Mouse (Mus musculus) hindbrain, embryonic 12.5 days (tissue): ENCODE measurements around the gene Mtss1l. TPM values are rescaled to one million over a fixed set of nuclear protein-coding genes. Genes with fewer than 3 reads are reported as not detected.

Source experiments
- ATAC-seq: fragments of 200-750 bp; cut with Nextera tagmentation; 2 replicates; pipeline ENCODE4 v1.8.0; 2017; ENCODE audit warnings: moderate TSS enrichment; ENCODE audit not compliant: low FRiP score
- H3K27ac ChIP-seq: fragments of 300-500 bp; sonication (generic); 2 replicates; pipeline ENCODE4 v1.5.1; 2016; ENCODE audit warnings: mild to moderate bottlenecking
- H3K27me3 ChIP-seq: fragments of 300-500 bp; sonication (generic); 2 replicates; pipeline ENCODE4 v1.6.1; 2016; ENCODE audit warnings: mild to moderate bottlenecking
- H3K36me3 ChIP-seq: fragments of 300-500 bp; sonication (generic); 2 replicates; pipeline ENCODE4 v1.6.1; 2016; ENCODE audit warnings: mild to moderate bottlenecking
- H3K4me1 ChIP-seq: fragments of 300-500 bp; sonication (generic); 2 replicates; pipeline ENCODE4 v1.6.1; 2016
- H3K4me2 ChIP-seq: fragments of 300-500 bp; sonication (generic); replicated peaks from 2 replicates; pipeline ENCODE4 v1.6.1; 2016; ENCODE audit warnings: mild to moderate bottlenecking
- H3K4me3 ChIP-seq: fragments of 300-500 bp; sonication (generic); 2 replicates; pipeline ENCODE4 v1.5.1; 2016; ENCODE audit warnings: mild to moderate bottlenecking
- H3K9ac ChIP-seq: fragments of 300-500 bp; sonication (generic); 2 replicates; pipeline ENCODE4 v1.6.1; 2016; ENCODE audit warnings: mild to moderate bottlenecking, moderate library complexity
- H3K9me3 ChIP-seq: fragments of 300-500 bp; sonication (generic); replicated peaks from 2 replicates; pipeline ENCODE4 v1.6.1; 2016; ENCODE audit warnings: mild to moderate bottlenecking
- WGBS: fragments of 180-500 bp; shearing (Covaris S2); methylation state at CpG from one replicate; pipeline ENCODE4 v1.1.7; 2016; 5-methylcytosine and 5-hydroxymethylcytosine counted together
- polyA plus RNA-seq: library from polyadenylated mRNA; unstranded; fragments of >200 nt; fragmentation: Nextera tagmentation; extraction: Ambion mirVana; gene quantifications from 2 replicates; pipeline ENCODE4 v1.2.1, GENCODE M21; 2016

Mtss1l gene
- polyA plus RNA-seq, 1 experiment from 2014 or later: 23.3 TPM

DNA sequence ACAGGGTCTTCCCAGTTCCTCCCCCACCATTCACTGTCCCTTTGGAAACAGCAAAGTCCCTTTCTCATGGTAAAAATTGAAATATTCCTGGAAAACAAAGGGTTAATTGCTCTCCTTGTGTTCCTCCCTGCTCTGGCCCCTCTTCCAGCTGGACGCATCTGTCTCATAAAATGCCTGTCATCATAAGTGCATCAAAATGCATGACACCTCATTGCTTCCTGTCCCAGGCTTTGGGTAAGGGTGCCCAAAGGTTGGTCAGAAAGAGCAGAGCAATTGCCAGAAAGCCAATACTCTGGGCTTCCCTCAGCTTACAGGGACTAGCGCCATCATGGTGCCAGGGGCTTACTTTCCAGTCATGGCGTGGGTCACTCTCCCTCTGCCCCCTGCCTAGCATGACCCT is 10.7 kb upstream of the Mtss1l start:
- Histone ChIP-seq H3K9ac (no peak overlapping the region), H3K27ac (peak overlapping the region; percentile 44; the same call in 1 of the 2 replicates), H3K4me3 (no peak overlapping the region), H3K27me3 (no peaks in the 10 kb centered on the region), H3K4me1 (peaks cover 24% of the 10 kb centered on the region), H3K9me3 (no peaks in the 10 kb centered on the region), H3K4me2 (no peak overlapping the region), H3K36me3 (peaks cover 39% of the 10 kb centered on the region)
- 64% methylated on average over 3 of the region's 3 CpGs for WGBS
- ATAC-seq: no peak

DNA sequence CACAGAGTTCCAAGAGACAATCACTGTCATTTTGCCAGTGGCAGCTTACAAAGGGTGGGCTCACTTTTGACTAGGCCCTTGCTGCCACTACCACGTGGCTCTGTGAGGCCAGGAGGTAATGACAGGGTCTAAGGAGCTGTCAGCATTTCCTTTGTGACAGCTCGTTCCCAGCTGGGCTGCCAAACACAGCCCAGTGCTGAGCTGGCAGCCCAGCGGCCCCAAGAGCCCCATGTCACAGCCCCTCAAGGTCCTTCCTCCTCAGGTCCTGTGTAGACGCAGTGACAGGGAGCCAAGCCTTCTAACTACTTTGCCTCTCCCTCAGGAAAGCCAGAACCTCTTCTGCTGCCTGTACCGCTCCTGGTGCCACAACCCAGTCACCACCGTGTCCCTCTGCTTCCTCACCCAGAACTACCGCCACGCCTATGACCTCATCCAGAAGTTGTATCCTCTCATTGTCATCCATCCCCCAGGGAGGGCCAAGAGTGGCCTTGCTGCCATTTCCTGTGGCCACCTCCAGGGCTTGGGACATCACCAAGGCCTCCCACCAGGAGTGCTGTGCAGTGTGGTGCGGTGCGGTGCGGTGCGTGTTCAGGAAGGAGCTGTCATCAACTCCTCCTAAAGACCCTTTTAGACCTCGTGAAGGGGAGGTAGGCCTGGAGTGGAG is 9.9 kb upstream of the Mtss1l start:
- WGBS: 75% methylated on average over 13 of the region's 13 CpGs
- Histone ChIP-seq H3K9me3 (no peaks in the 10 kb centered on the region), H3K36me3 (peaks cover 39% of the 10 kb centered on the region), H3K27ac (peak overlapping the region; percentile 44; the same call in 1 of the 2 replicates), H3K4me1 (peaks cover 26% of the 10 kb centered on the region), H3K27me3 (no peaks in the 10 kb centered on the region), H3K4me3 (no peak overlapping the region), H3K9ac (0 out of 2 replicates have a peak overlapping the region, but pooled peaks have one; percentile 13), H3K4me2 (no peak overlapping the region)
- ATAC-seq: no peak; the same call in 1 of the 2 replicates

- peaks cover 35% of the 10 kb centered on the region for H3K4me1 ChIP-seq
- H3K27me3 ChIP-seq: no peaks in the 10 kb centered on the region
- 93% methylated on average over 7 of the region's 7 CpGs for WGBS
- no peak overlapping the region for H3K4me2 ChIP-seq
- peaks cover 39% of the 10 kb centered on the region for H3K36me3 ChIP-seq
- no peaks in the 10 kb centered on the region for H3K9me3 ChIP-seq
- no peak overlapping the region for H3K4me3 ChIP-seq
- no peak overlapping the region for H3K9ac ChIP-seq
- no peak for ATAC-seq
- no peak overlapping the region for H3K27ac ChIP-seq
Observed at GRCm38 (mm10) chr8:110713073-110713472, 8.2 kb upstream of the Mtss1l start.

DNA sequence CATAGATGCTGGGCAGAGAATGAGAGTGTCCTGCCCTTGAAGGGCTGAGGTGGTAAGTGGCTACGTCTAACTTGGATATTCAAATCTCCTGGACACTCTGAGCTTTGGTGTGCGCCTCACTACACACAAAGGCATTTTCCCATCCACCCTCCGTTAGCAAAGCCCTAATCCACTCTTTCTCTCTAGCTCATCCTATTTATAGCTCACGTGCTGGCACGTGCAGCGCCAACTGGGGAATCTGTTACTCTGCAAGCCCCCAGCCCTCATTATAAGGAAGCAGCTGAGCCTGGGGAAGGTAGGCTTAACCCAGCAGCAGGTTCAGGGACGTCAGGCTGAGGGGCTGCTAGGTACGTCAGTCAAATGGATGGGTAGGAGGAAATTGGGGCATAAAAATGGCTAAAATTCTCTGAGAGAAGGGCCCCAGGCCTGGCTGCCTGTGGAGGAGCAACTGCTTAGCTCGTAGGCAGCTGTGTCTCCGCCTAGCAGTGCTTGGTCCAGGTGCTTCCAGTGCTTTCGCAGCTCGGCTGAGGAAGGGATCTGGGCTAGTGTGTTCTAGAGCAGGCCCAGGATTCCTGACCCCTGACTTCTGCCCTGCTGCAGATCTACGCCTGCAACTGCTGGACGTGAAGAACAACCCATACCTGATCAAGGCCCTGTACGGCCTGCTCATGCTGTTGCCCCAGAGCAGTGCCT is 6.3 kb upstream of the Mtss1l start:
- H3K9me3 ChIP-seq: no peaks in the 10 kb centered on the region
- peaks cover 39% of the 10 kb centered on the region for H3K36me3 ChIP-seq
- H3K27ac ChIP-seq: peak overlapping the region; percentile 66; the same call in 1 of the 2 replicates
- ATAC-seq: no peak
- H3K4me3 ChIP-seq: no peak overlapping the region
- H3K9ac ChIP-seq: no peak overlapping the region
- H3K4me2 ChIP-seq: no peak overlapping the region
- H3K4me1 ChIP-seq: peaks cover 44% of the 10 kb centered on the region
- no peaks in the 10 kb centered on the region; the same call in 1 of the 2 replicates for H3K27me3 ChIP-seq
- WGBS: 85% methylated on average over 15 of the region's 15 CpGs

DNA sequence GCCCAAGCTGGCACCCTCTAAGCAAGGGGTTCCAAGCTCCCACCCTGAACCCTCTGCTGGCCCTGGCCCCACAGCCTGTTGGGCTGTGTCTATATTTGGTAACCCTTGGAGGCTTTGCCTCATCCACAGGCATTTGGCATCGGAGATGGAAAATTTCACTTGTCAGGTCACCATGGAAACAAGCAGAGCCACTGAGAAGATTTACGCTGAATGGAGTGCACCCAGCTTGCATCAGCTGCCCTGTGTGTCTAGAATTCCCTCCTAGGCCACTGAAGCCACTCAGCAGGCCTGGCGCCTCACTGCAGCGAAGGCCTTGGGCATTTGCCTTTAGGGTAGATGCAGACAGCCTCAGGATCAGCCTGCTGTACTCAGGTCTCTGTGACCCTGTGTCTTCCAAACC is 5.2 kb upstream of the Mtss1l start:
- Histone ChIP-seq H3K4me2 (no peak overlapping the region), H3K27me3 (no peaks in the 10 kb centered on the region; the same call in 1 of the 2 replicates), H3K4me1 (peaks cover 49% of the 10 kb centered on the region), H3K9ac (0 out of 2 replicates have a peak overlapping the region, but pooled peaks have one; percentile 8), H3K27ac (peak overlapping the region; percentile 66), H3K36me3 (peaks cover 30% of the 10 kb centered on the region), H3K9me3 (no peaks in the 10 kb centered on the region), H3K4me3 (no peak overlapping the region)
- ATAC-seq: no peak; the same call in 1 of the 2 replicates
- WGBS: 60% methylated on average over 4 of the region's 4 CpGs

DNA sequence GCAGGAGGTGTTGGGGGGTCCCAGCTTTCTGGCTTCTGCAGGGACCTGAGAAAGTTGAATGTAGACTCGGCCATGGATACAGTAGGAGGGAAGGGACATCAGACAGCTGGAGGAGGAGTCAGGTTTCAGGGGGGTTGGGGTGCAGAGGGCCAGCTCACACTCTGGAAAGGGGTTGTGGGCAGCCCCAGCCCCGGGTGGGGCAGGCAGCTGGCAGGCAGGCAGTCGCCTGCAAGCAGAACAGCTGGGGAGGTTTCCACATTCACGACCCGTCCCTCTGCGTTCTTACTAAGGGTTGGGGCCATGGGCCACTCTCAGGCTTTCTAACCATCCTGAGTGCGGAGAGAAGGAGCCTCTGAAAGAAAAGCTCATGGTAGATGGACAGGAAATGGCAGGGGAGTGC is 4.1 kb upstream of the Mtss1l start:
- Histone ChIP-seq H3K4me1 (peaks cover 46% of the 10 kb centered on the region), H3K9me3 (no peaks in the 10 kb centered on the region), H3K9ac (peak overlapping the region; percentile 13; the same call in 1 of the 2 replicates), H3K36me3 (peaks cover 20% of the 10 kb centered on the region), H3K4me3 (no peak overlapping the region), H3K27me3 (no peaks in the 10 kb centered on the region; the same call in 1 of the 2 replicates), H3K4me2 (no peak overlapping the region), H3K27ac (0 out of 2 replicates have a peak overlapping the region, but pooled peaks have one; percentile 40)
- no peak for ATAC-seq
- WGBS: 66% methylated on average over 7 of the region's 7 CpGs

- Histone ChIP-seq H3K27ac (peak overlapping the region; percentile 92; the same call in 1 of the 2 replicates), H3K27me3 (no peaks in the 10 kb centered on the region; the same call in 1 of the 2 replicates), H3K9me3 (no peaks in the 10 kb centered on the region), H3K4me3 (no peak overlapping the region), H3K4me2 (no peak overlapping the region), H3K4me1 (peaks cover 58% of the 10 kb centered on the region), H3K36me3 (peaks cover 8% of the 10 kb centered on the region), H3K9ac (no peak overlapping the region)
- WGBS: 87% methylated on average over 8 of the region's 8 CpGs
- ATAC-seq: no peak
Observed at GRCm38 (mm10) chr8:110718209-110718968, 2.9 kb upstream of the Mtss1l start.

GRCm38 (mm10) chr8:110718969-110719670 is 2.2 kb upstream of the Mtss1l start:
- Histone ChIP-seq H3K27me3 (no peaks in the 10 kb centered on the region; the same call in 1 of the 2 replicates), H3K4me3 (no peak overlapping the region), H3K4me1 (peaks cover 65% of the 10 kb centered on the region), H3K36me3 (peaks cover 4% of the 10 kb centered on the region), H3K9ac (no peak overlapping the region; the same call in 1 of the 2 replicates), H3K27ac (peak overlapping the region; percentile 92), H3K9me3 (no peaks in the 10 kb centered on the region), H3K4me2 (no peak overlapping the region)
- no peak for ATAC-seq
- 51% methylated on average over 12 of the region's 12 CpGs for WGBS

GRCm38 (mm10) chr8:110719898-110720653 is 1.2 kb upstream of the Mtss1l start:
- 54% methylated on average over 6 of the region's 6 CpGs for WGBS
- ATAC-seq: no peak
- peak overlapping the region; percentile 81 for H3K4me2 ChIP-seq
- no peaks in the 10 kb centered on the region; the same call in 1 of the 2 replicates for H3K27me3 ChIP-seq
- H3K36me3 ChIP-seq: peaks cover 5% of the 10 kb centered on the region; the same call in 1 of the 2 replicates
- peaks cover 75% of the 10 kb centered on the region for H3K4me1 ChIP-seq
- H3K9ac ChIP-seq: peak overlapping the region; percentile 80
- H3K27ac ChIP-seq: peak overlapping the region; percentile 92
- no peaks in the 10 kb centered on the region for H3K9me3 ChIP-seq
- H3K4me3 ChIP-seq: peak overlapping the region; percentile 8

- WGBS: under 1% methylated on average over 44 of the region's 59 CpGs
- Histone ChIP-seq H3K9me3 (no peaks in the 10 kb centered on the region), H3K9ac (peak overlapping the region; percentile 80), H3K27me3 (no peaks in the 10 kb centered on the region; the same call in 1 of the 2 replicates), H3K4me3 (peak overlapping the region; percentile 66), H3K4me2 (peak overlapping the region; percentile 81), H3K27ac (peak overlapping the region; percentile 92), H3K36me3 (peaks cover 14% of the 10 kb centered on the region), H3K4me1 (peaks cover 78% of the 10 kb centered on the region)
- peak; percentile 62 for ATAC-seq
Observed at GRCm38 (mm10) chr8:110721606-110722413, 534 bp downstream of the Mtss1l start.
